16 mouse cellular contexts compared by ENCODE assay signal in the genomic region with DNA sequence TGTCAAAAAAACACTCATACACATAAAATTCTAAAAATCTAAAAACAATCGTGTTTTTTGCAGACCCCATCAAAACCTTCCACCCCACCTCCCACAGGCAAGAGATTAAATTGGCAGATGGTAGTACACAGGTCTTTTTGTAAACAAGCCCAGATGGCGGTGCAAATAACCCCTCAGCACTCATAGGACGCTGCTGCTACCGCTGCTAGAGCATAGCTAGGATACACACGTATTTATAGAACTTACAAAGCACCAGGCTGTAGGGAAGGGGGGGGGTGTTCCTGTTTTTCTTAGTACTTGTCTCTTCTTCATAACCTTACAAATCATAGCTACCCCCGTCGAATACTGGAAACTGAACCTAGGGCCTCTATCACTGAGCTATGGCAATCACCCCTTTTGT. TPM values are rescaled to one million over a fixed set of nuclear protein-coding genes. Genes with fewer than 3 reads are reported as not detected.
A peak's percentile ranks its signal among the peaks of the same experiment; 100 is the strongest.
DNase-seq lines count a peak whose midpoint lies in the region; ATAC-seq and TF ChIP-seq lines count a peak whose summit lies in the region.
"Had no signal": no experiment of that assay in that cellular context is flagged by ENCODE, and none has a peak within 500 bp of the region (broad histone marks: within the 10 kb centered on the region; RNA-seq: fewer than 3 reads in every experiment).

No protein-coding gene starts in this region.

- peaks cover 61% of the 10 kb centered on the region for H3K36me3 ChIP-seq in forebrain, embryonic 15.5 days
- H3K36me3 ChIP-seq in forebrain, embryonic 12.5 days (replicated peaks): peaks cover 91% of the 10 kb centered on the region
- peaks cover 37% of the 10 kb centered on the region for H3K36me3 ChIP-seq in heart, embryonic 16.5 days (ENCODE audit: control insufficient read depth, insufficient read depth)
- peaks cover 26% of the 10 kb centered on the region for H3K36me3 ChIP-seq in lung, postnatal 0 days (ENCODE audit: insufficient read depth, low read length)

- 63% methylated on average over 7 of the region's 7 CpGs for WGBS in forebrain, embryonic 15.5 days
- 81% methylated on average over 7 of the region's 7 CpGs for WGBS in forebrain, embryonic 12.5 days
- 60% methylated on average over 7 of the region's 7 CpGs for WGBS in heart, embryonic 16.5 days
- WGBS in lung, postnatal 0 days: 55% methylated on average over 7 of the region's 7 CpGs

- H3K27me3 ChIP-seq in forebrain, embryonic 15.5 days: no peaks in the 10 kb centered on the region
- H3K27me3 ChIP-seq in forebrain, embryonic 12.5 days: no peaks in the 10 kb centered on the region
- no peaks in the 10 kb centered on the region for H3K27me3 ChIP-seq in heart, embryonic 16.5 days (ENCODE audit: control insufficient read depth, insufficient read depth, low read length)
- H3K27me3 ChIP-seq in lung, postnatal 0 days (replicated peaks; ENCODE audit: insufficient read depth, low read length): no peaks in the 10 kb centered on the region
- H3K27me3 ChIP-seq: hindbrain, embryonic 15.5 days; liver, embryonic 13.5 days; midbrain, embryonic 12.5 days; neural tube, embryonic 15.5 days had no signal

- no peak overlapping the region for H3K4me3 ChIP-seq in forebrain, embryonic 15.5 days
- H3K4me3 ChIP-seq in forebrain, embryonic 12.5 days (replicated peaks): no peak overlapping the region
- H3K4me3 ChIP-seq in heart, embryonic 16.5 days (ENCODE audit: low read length): no peak overlapping the region
- H3K4me3 ChIP-seq in lung, postnatal 0 days (ENCODE audit: low read depth, low read length): no peak overlapping the region
- H3K4me3 ChIP-seq: hindbrain, embryonic 15.5 days; left cerebral cortex, adult 2 months; liver, embryonic 13.5 days; midbrain, embryonic 12.5 days; neural tube, embryonic 15.5 days had no signal

- no peaks in the 10 kb centered on the region for H3K9me3 ChIP-seq in forebrain, embryonic 15.5 days
- H3K9me3 ChIP-seq in forebrain, embryonic 12.5 days: no peaks in the 10 kb centered on the region
- no peaks in the 10 kb centered on the region for H3K9me3 ChIP-seq in heart, embryonic 16.5 days (replicated peaks; ENCODE audit: control insufficient read depth, low read length)
- H3K9me3 ChIP-seq in lung, postnatal 0 days (ENCODE audit: low read length): no peaks in the 10 kb centered on the region
- H3K9me3 ChIP-seq: hindbrain, embryonic 15.5 days; liver, embryonic 13.5 days; midbrain, embryonic 12.5 days; neural tube, embryonic 15.5 days had no signal

- no peak overlapping the region for H3K9ac ChIP-seq in forebrain, embryonic 15.5 days (replicated peaks)
- no peak overlapping the region for H3K9ac ChIP-seq in forebrain, embryonic 12.5 days
- no peak overlapping the region for H3K9ac ChIP-seq in heart, embryonic 16.5 days (ENCODE audit: low read length)
- H3K9ac ChIP-seq in lung, postnatal 0 days (replicated peaks; ENCODE audit: low read depth): no peak overlapping the region
- H3K9ac ChIP-seq: hindbrain, embryonic 15.5 days; liver, embryonic 13.5 days; midbrain, embryonic 12.5 days; neural tube, embryonic 15.5 days had no signal

- H3K27ac ChIP-seq in forebrain, embryonic 15.5 days (replicated peaks): 0 out of 2 replicates have a peak overlapping the region, but pooled peaks have one; percentile 31
- H3K27ac ChIP-seq in forebrain, embryonic 12.5 days: no peak overlapping the region
- H3K27ac ChIP-seq in heart, embryonic 16.5 days (ENCODE audit: low read length): peak overlapping the region; percentile 17
- H3K27ac ChIP-seq in lung, postnatal 0 days (ENCODE audit: low read length): peak overlapping the region; percentile 44
- H3K27ac ChIP-seq: hindbrain, embryonic 15.5 days; liver, embryonic 13.5 days; midbrain, embryonic 12.5 days; neural tube, embryonic 15.5 days had no signal

- 0 out of 2 replicates have a peak, but pooled peaks have one; percentile 20 for ATAC-seq in forebrain, embryonic 15.5 days (replicated peaks)
- no peak for ATAC-seq in forebrain, embryonic 12.5 days (ENCODE audit: low FRiP score)
- no peak for ATAC-seq in heart, embryonic 16.5 days (replicated peaks; ENCODE audit: extremely low read depth, insufficient read depth, low FRiP score)
- no peak for ATAC-seq in lung, postnatal 0 days
- ATAC-seq: intestine, postnatal 0 days had no signal

- no peak for TF ChIP-seq EP300 in lung, postnatal 0 days (IDR thresholded peaks at IDR 0.05)

- DNase-seq in heart, adult 9 months (ENCODE audit: low spot score in 2 of 2): no peak
- DNase-seq in lung, postnatal 0 days (ENCODE audit: low spot score): no peak
- DNase-seq in lung, adult 18-20 months: no peak
- DNase-seq in T-cell, adult 2 months (ENCODE audit: low spot score): no peak
- DNase-seq: adrenal gland, postnatal 36 days; gastrocnemius, postnatal 14 days; liver, embryonic 13.5 days; thymus, postnatal 4 days had no signal

- no peak overlapping the region for H3K4me2 ChIP-seq in forebrain, embryonic 15.5 days (replicated peaks)
- H3K4me2 ChIP-seq in forebrain, embryonic 12.5 days: no peak overlapping the region
- no peak overlapping the region for H3K4me2 ChIP-seq in heart, embryonic 16.5 days (ENCODE audit: low read depth, low read length)
- no peak overlapping the region for H3K4me2 ChIP-seq in lung, postnatal 0 days (replicated peaks; ENCODE audit: low read depth, low read length)
- H3K4me2 ChIP-seq: hindbrain, embryonic 15.5 days; liver, embryonic 13.5 days; midbrain, embryonic 12.5 days; neural tube, embryonic 15.5 days had no signal

- no peak for TF ChIP-seq CTCF in lung, postnatal 0 days (IDR thresholded peaks at IDR 0.05)

- peaks cover 14% of the 10 kb centered on the region for H3K4me1 ChIP-seq in forebrain, embryonic 15.5 days
- peaks cover 26% of the 10 kb centered on the region; the same call in 1 of the 2 replicates for H3K4me1 ChIP-seq in forebrain, embryonic 12.5 days
- H3K4me1 ChIP-seq in heart, embryonic 16.5 days (ENCODE audit: control insufficient read depth, insufficient read depth, low read length): peaks cover 74% of the 10 kb centered on the region
- peaks cover 24% of the 10 kb centered on the region; the same call in 1 of the 2 replicates for H3K4me1 ChIP-seq in lung, postnatal 0 days (ENCODE audit: insufficient read depth, low read depth, low read length)

RNA-seq across cellular contexts. Expression of a gene that starts 14.3 kb away (rescaled TPM):
- 1.7 and 2.2 TPM in 2 replicates for polyA plus RNA-seq in forebrain, embryonic 15.5 days (2015; fragmentation: Nextera tagmentation; extraction: Ambion mirVana)
- polyA plus RNA-seq in forebrain, embryonic 12.5 days (2016; fragmentation: Nextera tagmentation; extraction: Ambion mirVana): 1.6 and 2.1 TPM in 2 replicates
- polyA plus RNA-seq in heart, embryonic 16.5 days (2015; fragmentation: Nextera tagmentation; extraction: Ambion mirVana): 4,861 and 5,105 TPM in 2 replicates
- polyA plus RNA-seq in lung, postnatal 0 days (2015; fragmentation: Nextera tagmentation; extraction: Ambion mirVana): 77.2 and 87.2 TPM in 2 replicates

RNA-seq across cellular contexts. Expression of a gene that starts 23.0 kb away (rescaled TPM):
- polyA plus RNA-seq in forebrain, embryonic 15.5 days (2015; fragmentation: Nextera tagmentation; extraction: Ambion mirVana): 339 and 356 TPM in 2 replicates
- polyA plus RNA-seq in forebrain, embryonic 12.5 days (2016; fragmentation: Nextera tagmentation; extraction: Ambion mirVana): 439 and 446 TPM in 2 replicates
- 331 and 376 TPM in 2 replicates for polyA plus RNA-seq in heart, embryonic 16.5 days (2015; fragmentation: Nextera tagmentation; extraction: Ambion mirVana)
- 196 and 224 TPM in 2 replicates for polyA plus RNA-seq in lung, postnatal 0 days (2015; fragmentation: Nextera tagmentation; extraction: Ambion mirVana)

RNA-seq across cellular contexts. Expression of a gene that starts 23.9 kb away (rescaled TPM):
- 0.53 and 0.61 TPM in 2 replicates for polyA plus RNA-seq in forebrain, embryonic 15.5 days (2015; fragmentation: Nextera tagmentation; extraction: Ambion mirVana)
- polyA plus RNA-seq in forebrain, embryonic 12.5 days (2016; fragmentation: Nextera tagmentation; extraction: Ambion mirVana): 0.86 and 0.93 TPM in 2 replicates
- polyA plus RNA-seq in heart, embryonic 16.5 days (2015; fragmentation: Nextera tagmentation; extraction: Ambion mirVana): 0.97 TPM in 2 replicates
- polyA plus RNA-seq in lung, postnatal 0 days (2015; fragmentation: Nextera tagmentation; extraction: Ambion mirVana): 4.7 and 5.7 TPM in 2 replicates

RNA-seq across cellular contexts. Expression of a gene that starts 25.4 kb away (rescaled TPM):
- 12.9 and 19.0 TPM in 2 replicates for polyA plus RNA-seq in forebrain, embryonic 15.5 days (2015; fragmentation: Nextera tagmentation; extraction: Ambion mirVana)
- 23.1 and 26.1 TPM in 2 replicates for polyA plus RNA-seq in forebrain, embryonic 12.5 days (2016; fragmentation: Nextera tagmentation; extraction: Ambion mirVana)
- 36.6 and 43.8 TPM in 2 replicates for polyA plus RNA-seq in heart, embryonic 16.5 days (2015; fragmentation: Nextera tagmentation; extraction: Ambion mirVana)
- 32.4 and 34.2 TPM in 2 replicates for polyA plus RNA-seq in lung, postnatal 0 days (2015; fragmentation: Nextera tagmentation; extraction: Ambion mirVana)

RNA-seq across cellular contexts. Expression of a gene that starts 57.3 kb away (rescaled TPM):
- polyA plus RNA-seq in forebrain, embryonic 15.5 days (2015; fragmentation: Nextera tagmentation; extraction: Ambion mirVana): 11.9 and 13.1 TPM in 2 replicates
- polyA plus RNA-seq in forebrain, embryonic 12.5 days (2016; fragmentation: Nextera tagmentation; extraction: Ambion mirVana): 14.8 and 15.8 TPM in 2 replicates
- polyA plus RNA-seq in heart, embryonic 16.5 days (2015; fragmentation: Nextera tagmentation; extraction: Ambion mirVana): 9.5 TPM in 2 replicates
- 17.7 and 18.8 TPM in 2 replicates for polyA plus RNA-seq in lung, postnatal 0 days (2015; fragmentation: Nextera tagmentation; extraction: Ambion mirVana)

Comparison
In these comparisons a context has a peak if more than half of its experiments do, and no peak if none do; other contexts are left out.
1. RNA of a gene that starts 14.3 kb away (polyA plus RNA-seq): 4,861 to 5,105 TPM in heart, embryonic 16.5 days; 77.2 to 87.2 TPM in lung, postnatal 0 days, 1.6 to 2.1 TPM in forebrain, embryonic 12.5 days and 1.7 to 2.2 TPM in forebrain, embryonic 15.5 days; every median in the first group is over 10 times any median in the second.